Mouse (Mus musculus): ENCODE data around the gene Sdhc. TPM values are rescaled to one million over a fixed set of nuclear protein-coding genes. Genes with fewer than 3 reads are reported as not detected.
A peak's percentile ranks its signal among the peaks of the same experiment; 100 is the strongest.
"Not testable (repeated sequence)": the region's sequence is repeated elsewhere in the genome, so short reads cannot be mapped to it uniquely, and the experiment has no call there.

Sdhc gene
- total and polyA plus RNA-seq, 3 experiments: 156 to 526 (median 415) TPM

GRCm38 (mm10) chr1:171113873-171114299 lies 36.5 kb downstream of the Sdhc start, which contains the start of gene Cfap126:
Gene Cfap126, plus strand, starts transcription at chr1:171113918.
- peak; percentile 96 for DNase-seq

- DNase-seq: no peak
Observed at GRCm38 (mm10) chr1:171112986-171113385, 37.4 kb downstream of the Sdhc start.

- peak; percentile 78 for DNase-seq
Observed at GRCm38 (mm10) chr1:171111781-171112575, 38.4 kb downstream of the Sdhc start.

- peak; percentile 93 for DNase-seq
Observed at GRCm38 (mm10) chr1:171111020-171111780, 39.2 kb downstream of the Sdhc start.

GRCm38 (mm10) chr1:171110659-171111019 lies 39.8 kb downstream of the Sdhc start:
- DNase-seq: no peak

GRCm38 (mm10) chr1:171109620-171110019 lies 40.8 kb downstream of the Sdhc start:
- DNase-seq: no peak

GRCm38 (mm10) chr1:171105226-171105625 lies 45.2 kb downstream of the Sdhc start:
- DNase-seq: peak; percentile 65

- no peak for DNase-seq
Observed at GRCm38 (mm10) chr1:171103179-171103840, 47.1 kb downstream of the Sdhc start.

GRCm38 (mm10) chr1:171102547-171103177 lies 47.7 kb downstream of the Sdhc start:
- peak; percentile 91 for DNase-seq

GRCm38 (mm10) chr1:171101733-171102546 lies 48.5 kb downstream of the Sdhc start:
- peak; percentile 92 for DNase-seq

- no peak for DNase-seq
Observed at GRCm38 (mm10) chr1:171101033-171101432, 49.4 kb downstream of the Sdhc start.

- no peak for DNase-seq
Observed at GRCm38 (mm10) chr1:171097612-171098011, 52.8 kb downstream of the Sdhc start.

- no peak for DNase-seq
Observed at GRCm38 (mm10) chr1:171097136-171097535, 53.3 kb downstream of the Sdhc start.

GRCm38 (mm10) chr1:171096110-171096964 lies 54.1 kb downstream of the Sdhc start:
- DNase-seq: no peak

GRCm38 (mm10) chr1:171094424-171094823 lies 56.0 kb downstream of the Sdhc start:
- no peak for DNase-seq

GRCm38 (mm10) chr1:171090761-171091160 lies 59.6 kb downstream of the Sdhc start:
- no peak for DNase-seq

- DNase-seq: no peak
Observed at GRCm38 (mm10) chr1:171089891-171090290, 60.5 kb downstream of the Sdhc start.

- DNase-seq: not testable (repeated sequence)
Observed at GRCm38 (mm10) chr1:171088237-171088869, 62.0 kb downstream of the Sdhc start.

- no peak for DNase-seq
Observed at GRCm38 (mm10) chr1:171085718-171086117, 64.7 kb downstream of the Sdhc start.
